Mouse (Mus musculus): ENCODE results near the gene Gm49333. TPM values are rescaled to one million over a fixed set of nuclear protein-coding genes. Genes with fewer than 3 reads are reported as not detected.

Gene Gm49333
- polyA plus RNA-seq, 1 experiment from 2014 or later: not detected

- peak overlapping the region; percentile 90 for H3K4me2 ChIP-seq
- no peaks in the 10 kb centered on the region for H3K9me3 ChIP-seq
- peak; percentile 87 for ATAC-seq (ENCODE audit: low FRiP score, low read depth)
- H3K36me3 ChIP-seq: peaks cover 32% of the 10 kb centered on the region
- WGBS: 0% methylated on average over 51 of the region's 78 CpGs
- peak overlapping the region; percentile 68 for H3K4me3 ChIP-seq
- H3K27me3 ChIP-seq: no peaks in the 10 kb centered on the region
- peak overlapping the region; percentile 84 for H3K27ac ChIP-seq (replicated peaks)
- H3K9ac ChIP-seq: peak overlapping the region; percentile 84
- H3K4me1 ChIP-seq (replicated peaks): peaks cover 32% of the 10 kb centered on the region
These were observed 61.7 kb downstream of the Gm49333 start for GRCm38 (mm10) chr16:20672965-20673705.

- WGBS: 9% methylated on average over 14 of the region's 14 CpGs
These were observed 62.4 kb downstream of the Gm49333 start for GRCm38 (mm10) chr16:20673706-20674303.

GRCm38 (mm10) chr16:20675213-20675612, 63.8 kb downstream of the Gm49333 start:
- WGBS: 93% methylated on average over 6 of the region's 6 CpGs
- H3K4me3 ChIP-seq: no peak overlapping the region
- no peak overlapping the region for H3K27ac ChIP-seq (replicated peaks)
- peaks cover 32% of the 10 kb centered on the region for H3K4me1 ChIP-seq (replicated peaks)
- no peak for ATAC-seq (ENCODE audit: low FRiP score, low read depth)
- no peaks in the 10 kb centered on the region for H3K27me3 ChIP-seq
- H3K9ac ChIP-seq: no peak overlapping the region
- no peak overlapping the region for H3K4me2 ChIP-seq
- peaks cover 52% of the 10 kb centered on the region for H3K36me3 ChIP-seq
- no peaks in the 10 kb centered on the region for H3K9me3 ChIP-seq

More at GRCm38 (mm10) chr16:20673706-20674303, 62.4 kb downstream of the Gm49333 start:
- H3K4me1 ChIP-seq (replicated peaks): peaks cover 32% of the 10 kb centered on the region
- H3K4me2 ChIP-seq: peak overlapping the region; percentile 90
- H3K27ac ChIP-seq (replicated peaks): 0 out of 2 replicates have a peak overlapping the region, but pooled peaks have one; percentile 84
- peaks cover 38% of the 10 kb centered on the region for H3K36me3 ChIP-seq
- peak overlapping the region; percentile 84 for H3K9ac ChIP-seq
- peak overlapping the region; percentile 68 for H3K4me3 ChIP-seq
- H3K27me3 ChIP-seq: no peaks in the 10 kb centered on the region
- H3K9me3 ChIP-seq: no peaks in the 10 kb centered on the region
- no peak for ATAC-seq (ENCODE audit: low FRiP score, low read depth)

- Histone ChIP-seq H3K36me3 (peaks cover 66% of the 10 kb centered on the region), H3K4me2 (no peak overlapping the region), H3K27ac (replicated peaks) (no peak overlapping the region), H3K9ac (no peak overlapping the region), H3K9me3 (no peaks in the 10 kb centered on the region), H3K27me3 (no peaks in the 10 kb centered on the region), H3K4me1 (replicated peaks) (peaks cover 32% of the 10 kb centered on the region), H3K4me3 (no peak overlapping the region)
- WGBS: 90% methylated on average over 4 of the region's 4 CpGs
- ATAC-seq (ENCODE audit: low FRiP score, low read depth): no peak
These were observed 65.3 kb downstream of the Gm49333 start for GRCm38 (mm10) chr16:20676702-20677101.

GRCm38 (mm10) chr16:20677380-20677779, 66.0 kb downstream of the Gm49333 start:
- H3K4me1 ChIP-seq (replicated peaks): peaks cover 27% of the 10 kb centered on the region
- H3K4me2 ChIP-seq: no peak overlapping the region
- no peak overlapping the region for H3K4me3 ChIP-seq
- H3K9ac ChIP-seq: no peak overlapping the region
- no peak overlapping the region for H3K27ac ChIP-seq (replicated peaks)
- no peak for ATAC-seq (ENCODE audit: low FRiP score, low read depth)
- no peaks in the 10 kb centered on the region for H3K9me3 ChIP-seq
- H3K36me3 ChIP-seq: peaks cover 73% of the 10 kb centered on the region
- no peaks in the 10 kb centered on the region for H3K27me3 ChIP-seq
- WGBS: 89% methylated on average over 5 of the region's 5 CpGs

- Histone ChIP-seq H3K4me2 (no peak overlapping the region), H3K9ac (no peak overlapping the region), H3K27ac (replicated peaks) (no peak overlapping the region), H3K36me3 (peaks cover 81% of the 10 kb centered on the region), H3K9me3 (no peaks in the 10 kb centered on the region), H3K27me3 (no peaks in the 10 kb centered on the region), H3K4me3 (no peak overlapping the region), H3K4me1 (replicated peaks) (peaks cover 27% of the 10 kb centered on the region)
- ATAC-seq (ENCODE audit: low FRiP score, low read depth): no peak
- 81% methylated on average over 10 of the region's 10 CpGs for WGBS
These were observed 66.7 kb downstream of the Gm49333 start for GRCm38 (mm10) chr16:20677974-20678675.

GRCm38 (mm10) chr16:20690774-20691173, 79.4 kb downstream of the Gm49333 start:
- Histone ChIP-seq H3K9me3 (no peaks in the 10 kb centered on the region), H3K4me1 (replicated peaks) (peaks cover 29% of the 10 kb centered on the region), H3K27ac (replicated peaks) (no peak overlapping the region), H3K36me3 (peaks cover 59% of the 10 kb centered on the region), H3K9ac (no peak overlapping the region), H3K27me3 (no peaks in the 10 kb centered on the region), H3K4me2 (no peak overlapping the region), H3K4me3 (no peak overlapping the region)
- 93% methylated on average over 3 of the region's 3 CpGs for WGBS
- no peak for ATAC-seq (ENCODE audit: low FRiP score, low read depth)

GRCm38 (mm10) chr16:20691617-20692016, 80.2 kb downstream of the Gm49333 start:
- 83% methylated on average over 1 of the region's 1 CpGs for WGBS
- no peak overlapping the region for H3K27ac ChIP-seq (replicated peaks)
- peaks cover 51% of the 10 kb centered on the region for H3K36me3 ChIP-seq

GRCm38 (mm10) chr16:20692241-20692965, 81.0 kb downstream of the Gm49333 start:
- H3K36me3 ChIP-seq: peaks cover 43% of the 10 kb centered on the region
- H3K9me3 ChIP-seq: no peaks in the 10 kb centered on the region
- H3K4me1 ChIP-seq (replicated peaks): peaks cover 44% of the 10 kb centered on the region

More at GRCm38 (mm10) chr16:20691617-20692016, 80.2 kb downstream of the Gm49333 start:
- H3K4me1 ChIP-seq (replicated peaks): peaks cover 37% of the 10 kb centered on the region
- no peak overlapping the region for H3K4me3 ChIP-seq
- no peak overlapping the region for H3K9ac ChIP-seq
- no peak overlapping the region for H3K4me2 ChIP-seq
- no peak for ATAC-seq (ENCODE audit: low FRiP score, low read depth)
- H3K9me3 ChIP-seq: no peaks in the 10 kb centered on the region
- no peaks in the 10 kb centered on the region for H3K27me3 ChIP-seq

GRCm38 (mm10) chr16:20693111-20693701, 81.8 kb downstream of the Gm49333 start, which contains the start of gene Fam131a:
Gene Fam131a, plus strand, starts transcription at chr16:20693241.
- Histone ChIP-seq H3K4me2 (peak within 1 kb of the TSS; percentile 66), H3K9ac (peak within 1 kb of the TSS; percentile 78), H3K27ac (replicated peaks) (peak within 1 kb of the TSS; percentile 97), H3K4me1 (replicated peaks) (peaks cover 46% of the 10 kb centered on the region), H3K27me3 (no peaks in the 10 kb centered on the region), H3K4me3 (peak within 1 kb of the TSS; percentile 62), H3K9me3 (no peaks in the 10 kb centered on the region), H3K36me3 (peaks cover 35% of the 10 kb centered on the region)
- whole genome bisulfite sequencing: under 1% methylated on average over 36 of the region's 37 CpGs
- peak; percentile 94 for ATAC-seq (ENCODE audit: low FRiP score, low read depth)

More at GRCm38 (mm10) chr16:20692241-20692965, 81.0 kb downstream of the Gm49333 start:
- Histone ChIP-seq H3K4me2 (peak overlapping the region; percentile 66), H3K4me3 (peak overlapping the region; percentile 62; the same call in 1 of the 2 replicates), H3K27ac (replicated peaks) (peak overlapping the region; percentile 97), H3K9ac (no peak overlapping the region), H3K27me3 (no peaks in the 10 kb centered on the region)
- 35% methylated on average over 16 of the region's 16 CpGs for WGBS
- 0 out of 2 replicates have a peak, but pooled peaks have one; percentile 0 for ATAC-seq (ENCODE audit: low FRiP score, low read depth)

- H3K27me3 ChIP-seq: no peaks in the 10 kb centered on the region
- WGBS: 63% methylated on average over 8 of the region's 8 CpGs
- H3K36me3 ChIP-seq: peaks cover 31% of the 10 kb centered on the region
- H3K9ac ChIP-seq: 0 out of 2 replicates have a peak overlapping the region, but pooled peaks have one; percentile 49
- H3K4me2 ChIP-seq: peak overlapping the region; percentile 65
- H3K27ac ChIP-seq (replicated peaks): peak overlapping the region; percentile 79; the same call in 1 of the 2 replicates
- no peak for ATAC-seq (ENCODE audit: low FRiP score, low read depth)
- H3K9me3 ChIP-seq: no peaks in the 10 kb centered on the region
- H3K4me1 ChIP-seq (replicated peaks): peaks cover 46% of the 10 kb centered on the region
- 0 out of 2 replicates have a peak overlapping the region, but pooled peaks have one; percentile 48 for H3K4me3 ChIP-seq
These were observed 83.4 kb downstream of the Gm49333 start for GRCm38 (mm10) chr16:20694781-20695180.
